ENCODE assay signal across 13 mouse cellular contexts in genomic region chr2:169962776-169963175, GRCm38 (mm10).
DNase-seq lines count a peak whose midpoint lies in the region; ATAC-seq and TF ChIP-seq lines count a peak whose summit lies in the region.
"Had no signal": no experiment of that assay in that cellular context is flagged by ENCODE, and none has a peak within 500 bp of the region (broad histone marks: within the 10 kb centered on the region; RNA-seq: fewer than 3 reads in every experiment).

No protein-coding gene starts in this region.

- H3K9ac ChIP-seq in hindbrain, postnatal 0 days (replicated peaks; ENCODE audit: low read length), result no peak overlapping the region
- H3K9ac ChIP-seq in neural tube, embryonic 13.5 days, result no peak overlapping the region
- no peak overlapping the region for H3K9ac ChIP-seq in midbrain, embryonic 15.5 days
- H3K9ac ChIP-seq: embryonic facial prominence, embryonic 12.5 days; liver, embryonic 12.5 days had no signal

- peaks cover 11% of the 10 kb centered on the region for H3K27me3 ChIP-seq in hindbrain, embryonic 10.5 days (ENCODE audit: insufficient read depth, poor library complexity, severe bottlenecking)
- no peaks in the 10 kb centered on the region for H3K27me3 ChIP-seq in hindbrain, postnatal 0 days (ENCODE audit: insufficient read depth, low read length)
- no peaks in the 10 kb centered on the region for H3K27me3 ChIP-seq in neural tube, embryonic 13.5 days
- H3K27me3 ChIP-seq in midbrain, embryonic 15.5 days (replicated peaks), result no peaks in the 10 kb centered on the region

- no peak overlapping the region for H3K4me2 ChIP-seq in hindbrain, postnatal 0 days (ENCODE audit: low read depth, low read length)
- no peak overlapping the region for H3K4me2 ChIP-seq in neural tube, embryonic 13.5 days
- H3K4me2 ChIP-seq in midbrain, embryonic 15.5 days, result no peak overlapping the region
- H3K4me2 ChIP-seq: liver, embryonic 12.5 days had no signal

- peak overlapping the region; percentile 59 for H3K27ac ChIP-seq in hindbrain, embryonic 10.5 days
- H3K27ac ChIP-seq in hindbrain, postnatal 0 days, result no peak overlapping the region
- H3K27ac ChIP-seq in neural tube, embryonic 13.5 days (replicated peaks), result 0 out of 2 replicates have a peak overlapping the region, but pooled peaks have one; percentile 23
- peak overlapping the region; percentile 48 for H3K27ac ChIP-seq in midbrain, embryonic 15.5 days
- H3K27ac ChIP-seq: embryonic facial prominence, embryonic 12.5 days; heart, embryonic 13.5 days; liver, embryonic 12.5 days had no signal

- DNase-seq in hindbrain, embryonic 10.5 days (ENCODE audit: low spot score), result no peak
- no peak for DNase-seq in hindbrain, postnatal 0 days (ENCODE audit: low spot score)
- DNase-seq in neural tube, embryonic 10.5 days (ENCODE audit: extremely low spot score, low spot score), result no peak
- peak; percentile 34 for DNase-seq in brain, adult 2 months (ENCODE audit: low read depth, low spot score)
- DNase-seq in gastrocnemius, postnatal 4 days (ENCODE audit: low spot score in 2 of 2), result no peak
- DNase-seq: cerebellum, postnatal 36 days; gastrocnemius, postnatal 25 days had no signal

- no peak for TF ChIP-seq CTCF in hindbrain, postnatal 0 days (IDR thresholded peaks at IDR 0.05; ENCODE audit: low read depth)

- H3K4me1 ChIP-seq in hindbrain, embryonic 10.5 days (replicated peaks), result peaks cover 27% of the 10 kb centered on the region
- H3K4me1 ChIP-seq in hindbrain, postnatal 0 days (ENCODE audit: insufficient read depth, low read length), result peaks cover 7% of the 10 kb centered on the region; the same call in 1 of the 2 replicates
- peaks cover 39% of the 10 kb centered on the region for H3K4me1 ChIP-seq in neural tube, embryonic 13.5 days (replicated peaks)
- H3K4me1 ChIP-seq in midbrain, embryonic 15.5 days, result peaks cover 28% of the 10 kb centered on the region

- H3K4me3 ChIP-seq in hindbrain, embryonic 10.5 days, result no peak overlapping the region
- no peak overlapping the region for H3K4me3 ChIP-seq in hindbrain, postnatal 0 days (ENCODE audit: low read length)
- H3K4me3 ChIP-seq in neural tube, embryonic 13.5 days, result no peak overlapping the region
- H3K4me3 ChIP-seq in midbrain, embryonic 15.5 days, result no peak overlapping the region
- H3K4me3 ChIP-seq: embryonic facial prominence, embryonic 12.5 days; liver, embryonic 12.5 days had no signal

- no peak for ATAC-seq in hindbrain, postnatal 0 days
- no peak for ATAC-seq in neural tube, embryonic 13.5 days (ENCODE audit: low read depth)
- ATAC-seq in midbrain, embryonic 15.5 days (replicated peaks), result no peak
- ATAC-seq: activated CD4-positive, CD25-positive, alpha-beta regulatory T cell, adult 4 months; liver, embryonic 12.5 days had no signal

- no peaks in the 10 kb centered on the region for H3K36me3 ChIP-seq in hindbrain, embryonic 10.5 days
- no peaks in the 10 kb centered on the region for H3K36me3 ChIP-seq in hindbrain, postnatal 0 days (ENCODE audit: insufficient read depth, low read length)
- H3K36me3 ChIP-seq in neural tube, embryonic 13.5 days, result no peaks in the 10 kb centered on the region
- no peaks in the 10 kb centered on the region for H3K36me3 ChIP-seq in midbrain, embryonic 15.5 days (replicated peaks)
- H3K36me3 ChIP-seq: embryonic facial prominence, embryonic 12.5 days; heart, embryonic 13.5 days; liver, embryonic 12.5 days had no signal

- 80% methylated on average over 8 of the region's 8 CpGs for WGBS in hindbrain, embryonic 10.5 days
- 56% methylated on average over 8 of the region's 8 CpGs for WGBS in hindbrain, postnatal 0 days
- 70% methylated on average over 8 of the region's 8 CpGs for WGBS in neural tube, embryonic 13.5 days
- WGBS in midbrain, embryonic 15.5 days, result 74% methylated on average over 8 of the region's 8 CpGs

- H3K9me3 ChIP-seq in hindbrain, embryonic 10.5 days, result no peaks in the 10 kb centered on the region
- H3K9me3 ChIP-seq in hindbrain, postnatal 0 days (ENCODE audit: low read length), result no peaks in the 10 kb centered on the region
- no peaks in the 10 kb centered on the region for H3K9me3 ChIP-seq in neural tube, embryonic 13.5 days
- no peaks in the 10 kb centered on the region for H3K9me3 ChIP-seq in midbrain, embryonic 15.5 days
- H3K9me3 ChIP-seq: liver, embryonic 12.5 days had no signal
